Mouse (Mus musculus) intestine, postnatal 0 days (tissue): ENCODE results near the gene Gm42742. TPM values are rescaled to one million over a fixed set of nuclear protein-coding genes. Genes with fewer than 3 reads are reported as not detected.
A peak's percentile ranks its signal among the peaks of the same experiment; 100 is the strongest.

Source experiments
- ATAC-seq: fragments of 200-750 bp; cut with Nextera tagmentation; 2 replicates; pipeline ENCODE4 v1.8.0; 2017; ENCODE audit warnings: mild to moderate bottlenecking, moderate TSS enrichment, moderate library complexity
- H3K27ac ChIP-seq: fragments of 300-500 bp; sonication (generic); 2 replicates; pipeline ENCODE4 v1.5.1; 2014; ENCODE audit warnings: mild to moderate bottlenecking, low read depth, low read length, moderate library complexity
- H3K27me3 ChIP-seq: fragments of 300-500 bp; sonication (generic); replicated peaks from 2 replicates; pipeline ENCODE4 v1.6.1; 2014; ENCODE audit warnings: low read length, mixed read lengths; ENCODE audit not compliant: control insufficient read depth, insufficient read depth
- H3K36me3 ChIP-seq: fragments of 300-500 bp; sonication (generic); 2 replicates; pipeline ENCODE4 v1.6.1; 2014; ENCODE audit warnings: mild to moderate bottlenecking, moderate library complexity; ENCODE audit not compliant: control insufficient read depth, insufficient read depth
- H3K4me1 ChIP-seq: fragments of 300-500 bp; sonication (generic); replicated peaks from 2 replicates; pipeline ENCODE4 v1.6.1; 2014; ENCODE audit warnings: antibody characterized with exemption, low read length, mixed read lengths; ENCODE audit not compliant: control insufficient read depth, insufficient read depth
- H3K4me2 ChIP-seq: fragments of 300-500 bp; sonication (generic); replicated peaks from 2 replicates; pipeline ENCODE4 v1.6.1; 2014; ENCODE audit warnings: low read depth, mild to moderate bottlenecking, moderate library complexity
- H3K4me3 ChIP-seq: fragments of 300-500 bp; sonication (generic); 2 replicates; pipeline ENCODE4 v1.5.1; 2014; ENCODE audit warnings: low read depth, low read length
- H3K9ac ChIP-seq: fragments of 300-500 bp; sonication (generic); 2 replicates; pipeline ENCODE4 v1.6.1; 2014; ENCODE audit warnings: mild to moderate bottlenecking, low read depth, low read length
- H3K9me3 ChIP-seq: fragments of 300-500 bp; sonication (generic); 2 replicates; pipeline ENCODE4 v1.6.1; 2016; ENCODE audit warnings: mixed run types; ENCODE audit not compliant: control insufficient read depth
- CTCF ChIP-seq: sonication (generic); IDR thresholded peaks from 2 replicates; pipeline ENCODE4 v1.5.1; 2016; ENCODE audit warnings: low read depth, mild to moderate bottlenecking, control low read depth, antibody characterized with exemption, moderate library complexity
- WGBS: fragments of 180-500 bp; shearing (Covaris S2); extraction: QIAGEN DNeasy Blood & Tissue Kit; methylation state at CpG from one replicate; pipeline ENCODE4 v1.1.7; 2014; 5-methylcytosine and 5-hydroxymethylcytosine counted together
- polyA plus RNA-seq: library from polyadenylated mRNA; unstranded; fragments of >200 nt; fragmentation: Nextera tagmentation; extraction: Ambion mirVana; gene quantifications from 2 replicates; pipeline ENCODE4 v1.2.1, GENCODE M21; 2015

Gm42742 gene
- 15.7 and 27.1 TPM in 2 replicates for polyA plus RNA-seq

DNA sequence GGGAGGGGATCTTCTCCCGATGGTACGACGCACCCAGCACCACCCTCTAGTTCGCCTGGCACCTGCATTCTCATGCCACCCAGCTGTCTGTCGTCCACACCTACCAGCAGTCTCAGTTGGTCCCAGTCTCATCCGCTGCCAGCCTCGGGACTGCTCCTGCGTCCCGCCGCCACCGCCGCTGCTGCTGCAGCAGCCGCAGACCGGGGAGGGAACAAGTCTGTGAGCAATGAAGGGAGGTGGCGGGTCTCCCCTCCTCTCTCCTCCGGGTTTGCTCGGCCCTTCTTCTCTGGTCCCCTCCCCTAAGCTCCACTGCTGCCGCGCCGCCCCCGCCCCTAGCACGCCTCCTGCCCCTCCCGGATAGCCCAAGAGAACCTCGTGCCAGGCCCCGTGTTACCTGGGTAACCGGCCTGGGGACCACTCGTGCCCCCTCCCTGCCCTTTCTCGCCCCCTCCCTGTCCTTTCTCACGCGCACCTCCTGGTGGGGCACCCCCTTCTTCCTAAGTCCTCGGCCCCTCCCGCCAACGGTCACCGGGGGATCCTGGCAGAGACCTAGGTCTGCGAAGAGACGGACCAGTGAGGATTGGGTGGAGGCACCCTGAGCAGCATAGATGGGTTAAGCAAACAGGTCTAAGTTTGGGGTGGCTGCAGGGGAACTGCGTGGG, at the start of gene Gm42742, which contains the start of gene Prrt2:
Gene Gm42742 (minus strand): TSS at position 197 of the 662 bp plus-strand sequence.
Gene Prrt2 (minus strand): TSS at position 311 of the 662 bp plus-strand sequence.
- WGBS, result 5% methylated on average over 35 of the region's 37 CpGs
- no peak for TF ChIP-seq CTCF
- Histone ChIP-seq H3K9ac (0 out of 2 replicates have a peak within 1 kb of the TSS, but pooled peaks have one; percentile 11), H3K4me2 (peak within 1 kb of the TSS; percentile 73), H3K27me3 (no peaks in the 10 kb centered on the region), H3K27ac (no peak within 1 kb of the TSS; the same call in 1 of the 2 replicates), H3K4me3 (peak within 1 kb of the TSS; percentile 41), H3K4me1 (peaks cover 11% of the 10 kb centered on the region; the same call in 1 of the 2 replicates), H3K36me3 (peaks cover 24% of the 10 kb centered on the region), H3K9me3 (no peaks in the 10 kb centered on the region)
- no peak for ATAC-seq

GRCm38 (mm10) chr7:127066317-127066716, 45.4 kb upstream of the Gm42742 start:
- Histone ChIP-seq H3K9ac (no peak overlapping the region), H3K9me3 (no peaks in the 10 kb centered on the region), H3K4me1 (no peaks in the 10 kb centered on the region), H3K36me3 (no peaks in the 10 kb centered on the region), H3K4me2 (no peak overlapping the region), H3K27me3 (no peaks in the 10 kb centered on the region), H3K4me3 (no peak overlapping the region), H3K27ac (no peak overlapping the region)
- TF ChIP-seq CTCF, result no peak
- ATAC-seq, result no peak
- WGBS, result 67% methylated on average over 4 of the region's 4 CpGs

DNA sequence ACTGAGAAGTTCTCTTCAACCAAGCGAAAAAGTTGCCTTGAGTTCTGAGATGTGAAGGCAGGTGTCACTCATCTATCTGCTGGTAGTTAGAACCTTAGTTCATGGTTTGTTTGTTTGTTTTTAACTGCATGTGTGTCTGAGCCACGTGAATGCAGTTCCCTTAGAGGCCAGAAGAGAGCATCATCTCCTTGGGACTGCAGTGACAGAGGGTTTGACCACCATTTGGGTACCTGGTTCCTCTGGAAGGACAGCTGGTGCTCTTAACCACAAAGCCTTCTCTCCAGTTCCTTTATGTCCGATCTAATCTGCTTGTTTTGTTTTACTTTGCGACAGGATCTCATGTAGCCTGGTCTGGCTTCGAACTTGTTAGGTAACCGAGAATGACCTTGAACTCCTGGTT, 44.6 kb upstream of the Gm42742 start:
- WGBS, result 84% methylated on average over 6 of the region's 6 CpGs

DNA sequence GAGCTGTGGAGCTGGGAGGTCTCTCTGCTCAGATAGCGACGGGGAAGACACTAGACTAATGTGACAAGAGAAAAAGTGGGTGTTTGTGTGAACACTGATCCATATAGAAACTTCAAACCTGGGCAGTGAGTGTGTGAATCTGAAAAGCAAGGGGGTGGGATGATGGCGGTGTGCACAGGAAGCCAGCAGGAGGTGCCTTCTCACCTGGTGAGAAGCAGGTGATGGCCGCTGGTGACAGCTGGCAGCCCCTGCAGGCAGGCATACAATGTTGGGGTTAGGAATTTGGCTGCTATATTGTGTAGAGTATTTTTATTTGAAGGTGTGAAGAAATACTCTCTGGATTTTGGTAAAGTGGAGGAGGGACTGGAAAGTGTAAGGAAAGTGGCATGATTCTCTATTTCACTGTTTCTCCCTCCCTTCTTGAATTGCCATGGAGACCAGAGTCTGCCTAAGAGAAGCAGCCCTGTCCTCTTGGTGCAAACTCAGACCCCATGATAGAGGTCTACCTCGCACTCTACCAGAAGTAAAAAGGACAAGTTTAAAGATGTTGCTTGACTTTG, 34.2 kb upstream of the Gm42742 start:
- Histone ChIP-seq H3K4me3 (no peak overlapping the region), H3K9me3 (no peaks in the 10 kb centered on the region), H3K9ac (no peak overlapping the region), H3K4me1 (no peaks in the 10 kb centered on the region), H3K27ac (no peak overlapping the region), H3K27me3 (peaks cover 15% of the 10 kb centered on the region; the same call in 1 of the 2 replicates), H3K36me3 (no peaks in the 10 kb centered on the region), H3K4me2 (no peak overlapping the region)
- 63% methylated on average over 5 of the region's 5 CpGs for WGBS
- no peak for ATAC-seq
- TF ChIP-seq CTCF, result peak; percentile 36

More for the DNA sequence above, 44.6 kb upstream of the Gm42742 start:
- no peaks in the 10 kb centered on the region for H3K27me3 ChIP-seq
- no peak for ATAC-seq
- no peak overlapping the region for H3K9ac ChIP-seq
- H3K4me1 ChIP-seq, result no peaks in the 10 kb centered on the region
- TF ChIP-seq CTCF, result peak; percentile 24; the same call in 1 of the 2 replicates
- H3K27ac ChIP-seq, result no peak overlapping the region
- H3K36me3 ChIP-seq, result no peaks in the 10 kb centered on the region
- H3K4me3 ChIP-seq, result no peak overlapping the region
- H3K9me3 ChIP-seq, result no peaks in the 10 kb centered on the region
- no peak overlapping the region for H3K4me2 ChIP-seq

DNA sequence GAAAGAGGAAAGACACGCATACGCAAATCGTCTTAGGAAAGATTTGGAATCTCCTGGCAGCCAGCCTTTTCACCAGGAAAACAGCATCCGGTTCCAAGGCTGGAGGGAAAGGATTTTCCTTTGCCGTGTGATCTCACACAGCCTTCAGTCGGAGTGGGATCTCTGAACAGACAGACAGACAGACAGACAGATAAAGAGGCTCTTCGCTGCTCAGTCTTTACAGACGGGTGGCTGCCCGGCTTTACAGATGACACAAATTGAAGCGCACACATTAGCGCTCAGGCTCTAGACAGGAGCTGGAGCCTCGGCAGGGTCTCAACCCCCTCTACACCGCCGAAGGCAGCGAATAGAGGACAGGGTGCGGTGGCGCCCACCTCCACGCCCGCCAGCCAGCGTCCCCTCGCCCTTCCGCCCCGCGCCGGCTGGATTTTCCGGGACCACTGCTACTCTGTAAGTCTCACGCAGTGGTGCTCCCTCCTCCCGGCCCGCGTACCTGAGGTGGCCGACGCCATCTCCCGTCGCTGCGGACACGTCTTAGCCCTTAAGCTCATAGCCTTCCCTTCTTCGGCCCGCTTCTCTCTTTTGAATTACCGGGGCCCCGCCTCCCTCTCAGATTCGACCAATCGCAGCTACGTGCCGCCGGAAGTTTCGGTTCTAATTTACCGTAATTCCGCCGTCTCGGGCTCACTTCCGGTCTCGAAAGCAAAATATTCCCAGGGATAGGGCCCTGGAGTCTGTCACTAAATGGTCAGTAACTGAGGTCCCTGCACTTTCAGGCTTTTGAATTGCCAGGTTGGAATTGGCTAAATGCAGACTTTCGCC, 21.2 kb upstream of the Gm42742 start, which contains the start of gene Kif22:
Gene Kif22 (minus strand): TSS at position 621 of the 822 bp plus-strand sequence.
- 0 out of 2 replicates have a peak within 1 kb of the TSS, but pooled peaks have one; percentile 15 for H3K27ac ChIP-seq
- under 1% methylated on average over 53 of the region's 53 CpGs for WGBS
- ATAC-seq, result peak; percentile 78

More for the DNA sequence above, 21.2 kb upstream of the Gm42742 start, which contains the start of gene Kif22:
- Histone ChIP-seq H3K4me2 (peak within 1 kb of the TSS; percentile 89), H3K4me3 (peak within 1 kb of the TSS; percentile 84), H3K9ac (peak within 1 kb of the TSS; percentile 75), H3K36me3 (no peaks in the 10 kb centered on the region), H3K4me1 (peaks cover 5% of the 10 kb centered on the region; the same call in 1 of the 2 replicates), H3K9me3 (no peaks in the 10 kb centered on the region), H3K27me3 (no peaks in the 10 kb centered on the region)
- TF ChIP-seq CTCF, result no peak
